Mouse (Mus musculus) small intestine, adult 2 months (tissue): ENCODE results near the gene E4f1.

Experiments
- CTCF ChIP-seq: fragments of 200-500 bp; IDR thresholded peaks from 2 replicates; pipeline ENCODE4 v1.5.1; 2012; ENCODE audit warnings: low read depth, mild to moderate bottlenecking, control low read depth, inconsistent platforms, low read length, moderate library complexity, mixed read lengths; ENCODE audit not compliant: insufficient replicate concordance, insufficient read length; ENCODE audit errors: extremely low read depth
- POLR2A ChIP-seq: fragments of 200-500 bp; IDR thresholded peaks from 2 replicates; pipeline ENCODE4 v1.6.1; 2012; ENCODE audit warnings: low read depth, mild to moderate bottlenecking, control low read depth, inconsistent platforms, low read length, moderate library complexity

- TF ChIP-seq CTCF (no peak), POLR2A (no peak)
Measured at GRCm38 (mm10) chr17:24424489-24424888, 45.6 kb downstream of the E4f1 start.
